Mouse (Mus musculus) CH12.LX (cell line): Measurements from ENCODE around the gene Tmem132d. TPM values are rescaled to one million over a fixed set of nuclear protein-coding genes. Genes with fewer than 3 reads are reported as not detected.

Experiments used
- DNase-seq: peaks from one replicate; pipeline ENCODE4 v3.0.0-alpha.2; 2013; ENCODE audit errors: extremely low read depth
- H3K27ac ChIP-seq: 2 replicates; pipeline ENCODE4 v1.5.1; 2012; ENCODE audit warnings: low read depth, mild to moderate bottlenecking, control low read depth, moderate library complexity; ENCODE audit not compliant: insufficient read depth
- H3K27me3 ChIP-seq: replicated peaks from 2 replicates; pipeline ENCODE3; 2012; ENCODE audit warnings: inconsistent platforms
- H3K36me3 ChIP-seq, 2 experiments: replicated peaks in 1 of 2; 2 replicates each; pipeline versions ENCODE3 to v1.6.1; 2012; ENCODE audit warnings: inconsistent platforms in 1 of 2, low read length in 1 of 2, mild to moderate bottlenecking in 1 of 2, mixed read lengths in 1 of 2, moderate library complexity in 1 of 2; ENCODE audit not compliant: control insufficient read depth in 1 of 2, insufficient read depth in 1 of 2
- H3K4me1 ChIP-seq, 2 experiments: 2 replicates each; pipeline ENCODE4 v1.6.1; 2012; ENCODE audit warnings: inconsistent platforms in 1 of 2, moderate library complexity in 1 of 2; ENCODE audit not compliant: insufficient read depth in 2 of 2, control insufficient read depth in 1 of 2
- H3K4me2 ChIP-seq: 2 replicates; pipeline ENCODE4 v1.6.1; 2012; ENCODE audit warnings: low read depth, mild to moderate bottlenecking, control low read depth; ENCODE audit not compliant: poor library complexity, insufficient read depth, severe bottlenecking
- H3K4me3 ChIP-seq, 3 experiments: fragments of 150-350 bp in 1 of 3; sonication (generic) in 1 of 3; replicated peaks in 1 of 3; 2 replicates each; pipeline versions ENCODE3 to v1.5.1; 2011 to 2012; ENCODE audit warnings: low read depth in 2 of 3, low read length in 2 of 3, mild to moderate bottlenecking in 2 of 3, moderate library complexity in 2 of 3, control low read depth in 1 of 3, improper control_type of control experiment in 1 of 3, inconsistent platforms in 1 of 3, mixed read lengths in 1 of 3; ENCODE audit not compliant: poor library complexity in 1 of 3
- H3K79me2 ChIP-seq: replicated peaks from 2 replicates; pipeline ENCODE4 v1.6.1; 2012; ENCODE audit warnings: mild to moderate bottlenecking, moderate library complexity; ENCODE audit not compliant: control insufficient read depth, poor library complexity, insufficient read depth, severe bottlenecking; ENCODE audit errors: extremely low read depth
- H3K9ac ChIP-seq: 2 replicates; pipeline ENCODE4 v1.6.1; 2012; ENCODE audit warnings: low read depth, mild to moderate bottlenecking, control low read depth, moderate library complexity; ENCODE audit not compliant: insufficient read depth
- H3K9me3 ChIP-seq: replicated peaks from 2 replicates; pipeline ENCODE3; 2012; ENCODE audit warnings: low read length, inconsistent platforms, mixed read lengths
- CHD2 ChIP-seq: IDR thresholded peaks from 2 replicates; pipeline ENCODE4 v1.6.1; 2011; ENCODE audit warnings: low read length, improper control_type of control experiment
- EP300 ChIP-seq: IDR thresholded peaks from 2 replicates; pipeline ENCODE4 v1.6.1; 2011; ENCODE audit warnings: low read length, improper control_type of control experiment
- ETS1 ChIP-seq: conservative IDR thresholded peaks from 2 replicates; pipeline ENCODE4 v1.6.1; 2012; ENCODE audit warnings: low read depth, mild to moderate bottlenecking, inconsistent platforms, low read length, improper control_type of control experiment, moderate library complexity
- IRF4 ChIP-seq: IDR thresholded peaks from 2 replicates; pipeline ENCODE4 v1.6.1; 2014; ENCODE audit warnings: low read depth, mild to moderate bottlenecking, inconsistent platforms, low read length, improper control_type of control experiment
- JUND ChIP-seq: conservative IDR thresholded peaks from 2 replicates; pipeline ENCODE4 v1.6.1; 2011; ENCODE audit warnings: low read depth, low read length, improper control_type of control experiment
- KAT2A ChIP-seq: IDR thresholded peaks from 2 replicates; pipeline ENCODE4 v1.6.1; 2012; ENCODE audit warnings: low read length, improper control_type of control experiment, inconsistent platforms; ENCODE audit not compliant: insufficient replicate concordance
- MAFK ChIP-seq: IDR thresholded peaks from 2 replicates; pipeline ENCODE4 v1.6.1; 2011; ENCODE audit warnings: low read length, improper control_type of control experiment; ENCODE audit not compliant: insufficient replicate concordance
- NRF1 ChIP-seq: IDR thresholded peaks from 2 replicates; pipeline ENCODE4 v1.6.1; 2014; ENCODE audit warnings: low read depth, mild to moderate bottlenecking, inconsistent platforms, low read length, improper control_type of control experiment, moderate library complexity
- POLR2AphosphoS2 ChIP-seq: IDR thresholded peaks from 2 replicates; pipeline ENCODE4 v1.6.1; 2011; ENCODE audit warnings: low read depth, low read length, improper control_type of control experiment
- RAD21 ChIP-seq: IDR thresholded peaks from 2 replicates; pipeline ENCODE4 v1.6.1; 2011; ENCODE audit warnings: low read depth, mild to moderate bottlenecking, low read length, improper control_type of control experiment, moderate library complexity
- SIN3A ChIP-seq: IDR thresholded peaks from 2 replicates; pipeline ENCODE4 v1.6.1; 2012; ENCODE audit warnings: low read length, improper control_type of control experiment, inconsistent platforms
- SMC3 ChIP-seq: IDR thresholded peaks from 2 replicates; pipeline ENCODE4 v1.6.1; 2011; ENCODE audit warnings: low read depth, low read length, improper control_type of control experiment
- TBP ChIP-seq: conservative IDR thresholded peaks from 2 replicates; pipeline ENCODE4 v1.6.1; 2011; ENCODE audit warnings: low read depth, low read length, improper control_type of control experiment
- TCF12 ChIP-seq: IDR thresholded peaks from 2 replicates; pipeline ENCODE4 v1.6.1; 2014; ENCODE audit warnings: low read depth, mild to moderate bottlenecking, inconsistent platforms, low read length, improper control_type of control experiment
- USF1 ChIP-seq: IDR thresholded peaks from 2 replicates; pipeline ENCODE4 v1.6.1; 2014; ENCODE audit warnings: low read depth, mild to moderate bottlenecking, inconsistent platforms, low read length, improper control_type of control experiment
- USF2 ChIP-seq: conservative IDR thresholded peaks from 2 replicates; pipeline ENCODE4 v1.6.1; 2011; ENCODE audit warnings: low read depth, low read length, improper control_type of control experiment
- ZMIZ1 ChIP-seq: IDR thresholded peaks from 2 replicates; pipeline ENCODE4 v1.6.1; 2012; ENCODE audit warnings: low read depth, mild to moderate bottlenecking, inconsistent platforms, low read length, improper control_type of control experiment
- dilution Hi-C: fragments of 300-500 bp; cut with MboI; formaldehyde crosslinking; loops from 2 replicates; pipeline ENCODE4 v1.14.3; 2020; ENCODE audit warnings: low sequenced_read_pairs; ENCODE audit not compliant: extremely low pct_unique_long_range_greater_than_20kb, extremely low pct_ligation_motif_present
- in situ Hi-C: fragments of 300-500 bp; cut with MboI; formaldehyde crosslinking; loops from 3 replicates; pipeline ENCODE4 v1.14.3; 2019; ENCODE audit warnings: low sequenced_read_pairs, low pct_ligation_motif_present, low pct_unique_long_range_greater_than_20kb, mixed read lengths
- polyA plus RNA-seq: library from polyadenylated mRNA; unstranded; fragments of >175 nt; gene quantifications from 2 replicates; pipeline ENCODE4 v1.2.1, GENCODE M21; 2012; ENCODE audit warnings: low read depth; ENCODE audit not compliant: insufficient read length
- total RNA-seq, 2 experiments: library from RNA; depleted of rRNA; stranded (reverse); fragments of 300-350 nt in 1 of 2; fragments of >200 nt in 1 of 2; gene quantifications; 2 replicates each; pipeline ENCODE4 v1.2.3; 2012 to 2014

Tmem132d gene
- total and polyA plus RNA-seq, 3 experiments, result not detected

GRCm38 (mm10) chr5:128422090-128422489 is 10.8 kb downstream of the Tmem132d start:
- no peak overlapping the region for H3K4me2 ChIP-seq
- H3K9ac ChIP-seq, result no peak overlapping the region
- DNase-seq, result no peak
- H3K4me3 ChIP-seq, result no peak overlapping the region
- no peaks in the 10 kb centered on the region for H3K36me3 ChIP-seq
- no peaks in the 10 kb centered on the region for H3K4me1 ChIP-seq
- H3K27me3 ChIP-seq, result no peaks in the 10 kb centered on the region
- H3K79me2 ChIP-seq, result no peaks in the 10 kb centered on the region
- in situ Hi-C loops, result no loop called here
- H3K27ac ChIP-seq, result no peak overlapping the region
- TF ChIP-seq SIN3A, result no peak
- TF ChIP-seq NRF1, result no peak
- no peak for TF ChIP-seq IRF4
- TF ChIP-seq JUND, result no peak
- TF ChIP-seq USF2, result no peak
- TF ChIP-seq ETS1, result no peak
- no peak for TF ChIP-seq SMC3
- no peak for TF ChIP-seq ZMIZ1
- no peak for TF ChIP-seq KAT2A
- no peak for TF ChIP-seq POLR2AphosphoS2
- no peak for TF ChIP-seq USF1
- TF ChIP-seq TCF12, result no peak
- TF ChIP-seq RAD21, result no peak
- TF ChIP-seq MAFK, result no peak
- dilution Hi-C loops, result no loop called here
- H3K9me3 ChIP-seq, result peaks cover 95% of the 10 kb centered on the region

GRCm38 (mm10) chr5:128418149-128418710 is 14.6 kb downstream of the Tmem132d start:
- H3K4me1 ChIP-seq, result no peaks in the 10 kb centered on the region
- DNase-seq, result no peak
- no peaks in the 10 kb centered on the region for H3K79me2 ChIP-seq
- H3K9me3 ChIP-seq, result peaks cover 84% of the 10 kb centered on the region
- TF ChIP-seq ZMIZ1, result no peak
- TF ChIP-seq TBP, result no peak
- TF ChIP-seq CHD2, result no peak
- TF ChIP-seq EP300, result no peak
- TF ChIP-seq JUND, result no peak
- TF ChIP-seq IRF4, result no peak
- no peak overlapping the region for H3K4me3 ChIP-seq
- H3K36me3 ChIP-seq, result no peaks in the 10 kb centered on the region
- H3K4me2 ChIP-seq, result no peak overlapping the region
- in situ Hi-C loops, result no loop called here
- dilution Hi-C loops, result no loop called here
- no peaks in the 10 kb centered on the region for H3K27me3 ChIP-seq
- no peak overlapping the region for H3K9ac ChIP-seq
- H3K27ac ChIP-seq, result no peak overlapping the region
